Mouse (Mus musculus) megakaryocyte-erythroid progenitor cell, adult 5 weeks (primary cell): ENCODE measurements around the gene Ifna13. TPM values are rescaled to one million over a fixed set of nuclear protein-coding genes. Genes with fewer than 3 reads are reported as not detected.

Experiments
- polyA plus RNA-seq: library from polyadenylated mRNA; stranded (reverse); fragments of >175 nt; gene quantifications from 2 replicates; pipeline ENCODE4 v1.2.3, GENCODE M21; 2012

The Ifna13 gene
- polyA plus RNA-seq = not detected in 2 replicates

GRCm38 (mm10) chr4:88644359-88644758 lies at the start of gene Ifna13:
TSS of gene Ifna13 (minus strand) at chr4:88644459.

GRCm38 (mm10) chr4:88691259-88691658 lies 47.0 kb upstream of the Ifna13 start, which contains the start of gene Ifnab:
TSS of gene Ifnab (minus strand) at chr4:88691359.

GRCm38 (mm10) chr4:88683812-88684211 lies 39.6 kb upstream of the Ifna13 start, which contains the start of gene Ifna2:
TSS of gene Ifna2 (minus strand) at chr4:88683912.

GRCm38 (mm10) chr4:88676824-88677223 lies 32.6 kb upstream of the Ifna13 start, which contains the start of gene Ifna16:
TSS of gene Ifna16 (minus strand) at chr4:88676924.

GRCm38 (mm10) chr4:88634311-88634710 lies 9.9 kb downstream of the Ifna13 start, which contains the start of gene C87499:
TSS of gene C87499 (minus strand) at chr4:88634411.

GRCm38 (mm10) chr4:88603276-88603675 lies 41.0 kb downstream of the Ifna13 start, which contains the start of gene Ifna12:
TSS of gene Ifna12 (minus strand) at chr4:88603376.

Other genes with a start within 250 kb of the Ifna13 start
- 0.31 and 0.44 TPM in 2 replicates for gene Hacd4, start 205.5 kb downstream of the Ifna13 start, polyA plus RNA-seq
- not detected in 2 replicates for gene Ifnb1, start 121.7 kb downstream of the Ifna13 start, polyA plus RNA-seq
- gene Ifna15, start 86.2 kb downstream of the Ifna13 start, polyA plus RNA-seq = not detected in 2 replicates
- gene Ifna14, start 72.7 kb downstream of the Ifna13 start, polyA plus RNA-seq = not detected in 2 replicates
- gene Ifna9, start 52.1 kb downstream of the Ifna13 start, polyA plus RNA-seq = not detected in 2 replicates
- not detected in 2 replicates for gene Ifna12, start 41.1 kb downstream of the Ifna13 start, polyA plus RNA-seq
- not detected in 2 replicates for gene C87499, start 10.0 kb downstream of the Ifna13 start, polyA plus RNA-seq
- gene Ifna16, start 32.5 kb upstream of the Ifna13 start, polyA plus RNA-seq = not detected in 2 replicates
- not detected in 2 replicates for gene Ifna2, start 39.5 kb upstream of the Ifna13 start, polyA plus RNA-seq
- gene Ifnab, start 46.9 kb upstream of the Ifna13 start, polyA plus RNA-seq = not detected in 2 replicates
- 1.2 and 1.3 TPM in 2 replicates for gene Gm26566, start 77.3 kb upstream of the Ifna13 start, polyA plus RNA-seq
- 6.6 and 7.6 TPM in 2 replicates for gene Klhl9, start 78.0 kb upstream of the Ifna13 start, polyA plus RNA-seq
- gene Gm13271, start 110.4 kb upstream of the Ifna13 start, polyA plus RNA-seq = not detected in 2 replicates
- 0.12 and 0.13 TPM in 2 replicates for gene Gm13283, start 115.7 kb upstream of the Ifna13 start, polyA plus RNA-seq
- gene Gm13290, start 129.4 kb upstream of the Ifna13 start, polyA plus RNA-seq = not detected in 2 replicates
- gene Gm13289, start 132.5 kb upstream of the Ifna13 start, polyA plus RNA-seq = not detected in 2 replicates
- gene Gm13272, start 135.4 kb upstream of the Ifna13 start, polyA plus RNA-seq = not detected in 2 replicates
- not detected in 2 replicates for gene Ifnz, start 137.7 kb upstream of the Ifna13 start, polyA plus RNA-seq
- not detected in 2 replicates for gene Gm13276, start 141.2 kb upstream of the Ifna13 start, polyA plus RNA-seq
- not detected in 2 replicates for gene Gm13277, start 144.2 kb upstream of the Ifna13 start, polyA plus RNA-seq
- gene Gm13278, start 147.1 kb upstream of the Ifna13 start, polyA plus RNA-seq = not detected in 2 replicates
- gene Gm13275, start 150.0 kb upstream of the Ifna13 start, polyA plus RNA-seq = not detected in 2 replicates
- gene Gm13279, start 152.9 kb upstream of the Ifna13 start, polyA plus RNA-seq = not detected in 2 replicates
- gene Gm13285, start 155.2 kb upstream of the Ifna13 start, polyA plus RNA-seq = not detected in 2 replicates
- gene Gm13287, start 158.8 kb upstream of the Ifna13 start, polyA plus RNA-seq = not detected in 2 replicates
- 0.06 and 0.09 TPM in 2 replicates for gene Gm13288, start 161.1 kb upstream of the Ifna13 start, polyA plus RNA-seq
- gene Ifna7, start 171.8 kb upstream of the Ifna13 start, polyA plus RNA-seq = not detected in 2 replicates
- not detected in 2 replicates for gene Ifna11, start 175.5 kb upstream of the Ifna13 start, polyA plus RNA-seq
- gene Ifna6, start 183.0 kb upstream of the Ifna13 start, polyA plus RNA-seq = not detected in 2 replicates
- not detected in 2 replicates for gene Ifna5, start 191.1 kb upstream of the Ifna13 start, polyA plus RNA-seq
- gene Ifna4, start 197.4 kb upstream of the Ifna13 start, polyA plus RNA-seq = not detected in 2 replicates
- not detected in 2 replicates for gene Ifna1, start 205.6 kb upstream of the Ifna13 start, polyA plus RNA-seq
- gene Ifne, start 235.7 kb upstream of the Ifna13 start, polyA plus RNA-seq = not detected in 2 replicates